Mouse (Mus musculus) heart, adult 9 months (tissue): ENCODE data around the gene Gm10188.

Experiments
- DNase-seq, 2 experiments: peaks; one replicate each; pipeline ENCODE4 v3.0.0; 2022; ENCODE audit warnings: low spot score in 2 of 2

Gene Gm10188

DNA sequence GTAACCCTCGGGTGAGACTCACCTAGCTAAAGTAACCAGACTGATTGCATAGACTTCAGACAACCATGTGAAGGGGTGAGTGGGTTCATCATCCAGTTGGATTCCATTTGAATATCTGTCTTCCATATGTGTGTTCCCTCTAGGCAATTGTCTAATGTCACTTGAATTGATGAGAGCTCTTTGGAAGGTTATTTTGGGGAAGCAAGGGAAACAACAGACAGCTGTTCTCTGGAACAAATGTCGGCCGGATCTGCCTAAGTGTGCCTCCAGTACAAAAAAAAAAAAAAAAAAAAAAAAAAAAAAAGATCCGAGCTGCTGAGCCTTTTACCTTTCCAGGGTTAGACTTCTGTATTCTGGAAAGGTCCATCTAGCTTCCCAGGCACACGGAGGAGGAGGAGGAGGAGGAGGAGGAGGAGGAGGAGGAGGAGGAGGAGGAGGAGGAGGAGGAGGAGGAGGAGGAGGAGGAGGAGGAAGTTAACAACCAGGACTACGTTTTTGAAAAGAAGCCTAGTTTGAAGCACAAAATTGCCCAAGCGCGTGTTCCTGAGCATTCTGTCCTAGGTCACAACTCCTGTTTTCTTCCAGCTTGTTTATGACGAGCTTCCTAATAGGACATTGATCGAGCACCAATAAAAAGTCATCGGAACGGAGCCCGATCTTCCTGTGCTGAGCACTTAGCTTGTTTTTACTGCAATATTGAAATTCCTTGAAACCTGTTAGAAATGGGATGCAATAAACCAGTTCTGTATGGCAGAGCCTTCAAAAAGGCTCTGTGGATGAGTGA lies 3.1 kb downstream of the Gm10188 start:
- no peak for DNase-seq

- no peak for DNase-seq
These were observed 7.4 kb downstream of the Gm10188 start for GRCm38 (mm10) chr1:132222166-132222565.

DNA sequence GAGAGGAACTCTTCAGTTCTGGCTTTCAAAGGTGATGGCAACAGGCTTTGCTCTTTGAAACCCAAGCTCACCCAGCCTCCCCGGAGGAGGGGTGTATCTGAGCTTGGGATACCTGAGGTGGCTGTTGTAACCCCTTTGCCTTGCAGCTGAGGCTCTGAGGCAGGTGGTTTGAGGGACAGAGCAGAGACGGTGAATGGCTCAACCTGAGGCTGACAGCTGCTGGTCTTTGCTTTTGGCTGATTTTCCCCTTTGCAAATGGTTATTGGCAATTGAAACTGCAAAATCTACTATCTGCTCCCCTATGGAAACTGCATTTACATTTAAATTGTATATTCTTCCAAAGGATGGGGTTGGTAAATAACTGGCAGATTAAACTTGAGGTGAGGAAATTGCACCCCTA lies 7.9 kb downstream of the Gm10188 start:
- no peak for DNase-seq

DNA sequence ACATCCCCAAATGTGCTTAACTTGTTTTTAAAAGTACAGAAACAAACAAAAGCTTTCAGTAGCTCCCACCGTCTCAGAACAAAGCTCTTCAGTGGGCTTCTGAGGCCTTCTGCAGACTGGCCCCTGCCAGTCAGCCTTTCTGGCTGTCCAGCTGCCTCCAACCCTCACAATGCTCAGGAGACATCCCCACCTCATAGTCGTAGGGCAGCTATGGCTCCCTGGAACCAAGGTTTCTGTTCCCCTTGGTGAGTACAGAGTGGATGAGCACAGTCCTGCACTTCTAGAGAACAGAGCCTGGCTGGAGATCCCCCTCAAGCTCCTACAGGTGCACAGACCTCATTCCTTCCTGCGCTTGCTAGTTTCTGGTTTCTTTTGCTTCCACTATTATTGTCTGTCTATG lies 13.3 kb downstream of the Gm10188 start:
- no peak for DNase-seq

GRCm38 (mm10) chr1:132213076-132213475 lies 16.5 kb downstream of the Gm10188 start:
- no peak for DNase-seq

- DNase-seq, result peak; percentile 41 to 50
These were observed 17.3 kb downstream of the Gm10188 start for GRCm38 (mm10) chr1:132212218-132212617.

DNA sequence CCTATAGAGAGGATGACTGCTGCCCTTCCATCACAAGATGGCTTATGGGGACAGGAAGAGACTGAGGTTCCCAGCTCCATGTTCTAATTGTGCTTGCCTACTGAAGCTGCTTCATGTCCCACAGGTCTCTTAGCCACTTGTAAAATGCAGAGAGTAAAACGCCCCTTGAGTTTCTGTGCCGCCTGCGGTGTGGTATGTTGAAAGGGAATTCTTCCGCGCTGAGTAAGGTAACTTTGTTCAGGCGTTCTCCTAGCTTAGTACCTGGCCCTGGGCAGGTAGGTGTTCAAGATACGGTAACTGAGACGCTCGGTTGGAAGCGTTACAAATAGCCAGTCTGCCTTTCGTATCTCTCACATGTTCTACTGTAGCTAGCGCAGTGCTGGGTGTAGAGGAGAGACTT lies 17.9 kb downstream of the Gm10188 start:
- DNase-seq, result no peak

DNA sequence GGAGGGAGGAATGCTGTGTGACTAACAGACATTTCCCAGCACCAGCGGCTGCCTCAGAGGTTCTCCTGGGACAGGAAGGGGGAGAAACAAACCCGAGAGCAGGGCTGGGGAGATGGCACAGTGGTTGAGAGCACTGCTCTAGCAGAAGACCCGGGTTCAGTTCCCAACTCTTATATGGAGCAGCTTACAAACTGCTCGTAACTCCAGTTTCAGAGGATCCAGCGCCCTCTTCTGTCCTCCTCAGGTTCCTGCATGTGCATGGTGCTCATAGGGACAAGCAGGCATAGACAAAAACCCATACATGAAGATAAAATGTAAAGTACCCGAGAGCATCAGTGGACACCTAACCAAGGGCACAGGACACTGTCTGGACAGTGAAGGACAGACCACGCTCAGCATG lies 18.6 kb downstream of the Gm10188 start:
- DNase-seq, result no peak

GRCm38 (mm10) chr1:132209400-132209799 lies 20.2 kb downstream of the Gm10188 start:
- DNase-seq, result no peak

DNA sequence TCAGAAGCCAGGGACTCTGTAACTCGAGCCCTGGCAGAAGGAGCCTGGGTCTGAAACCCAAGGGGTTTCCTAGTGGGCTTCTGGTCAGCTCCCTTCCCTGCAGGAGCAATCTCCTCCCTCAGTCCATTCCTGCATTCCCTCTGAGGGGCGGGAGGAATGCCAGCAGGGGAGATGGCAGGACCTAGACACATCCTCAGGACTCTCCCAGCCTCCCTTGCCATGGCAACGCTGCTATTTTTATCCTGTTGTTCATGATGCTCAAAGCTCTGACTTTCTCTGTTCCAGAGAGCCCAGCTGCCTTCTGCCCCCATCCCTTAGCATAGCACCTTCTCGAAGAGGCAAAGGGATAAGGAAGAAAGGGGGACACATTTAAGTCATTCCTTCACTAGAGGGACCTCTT lies 21.4 kb downstream of the Gm10188 start:
- no peak for DNase-seq

DNA sequence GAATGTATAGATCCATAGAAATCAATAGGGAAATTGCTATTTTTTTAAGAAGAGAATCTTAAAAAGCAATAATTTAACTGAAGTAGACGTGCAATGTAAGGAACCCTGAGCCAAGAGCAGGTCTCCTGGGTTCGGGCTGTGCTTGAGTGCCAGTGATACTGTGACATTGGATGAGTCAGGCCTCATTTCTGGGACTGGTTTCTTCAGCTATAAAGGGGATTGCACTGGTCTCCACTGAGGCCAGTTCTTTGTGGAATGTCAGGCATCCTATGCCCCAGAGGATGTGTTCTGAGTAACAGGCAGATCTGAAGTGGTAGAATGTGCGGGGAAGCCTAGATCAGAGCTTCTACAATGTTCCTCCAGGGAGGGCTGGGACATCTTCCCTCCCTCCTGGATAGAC lies 22.7 kb downstream of the Gm10188 start:
- DNase-seq, result no peak

DNA sequence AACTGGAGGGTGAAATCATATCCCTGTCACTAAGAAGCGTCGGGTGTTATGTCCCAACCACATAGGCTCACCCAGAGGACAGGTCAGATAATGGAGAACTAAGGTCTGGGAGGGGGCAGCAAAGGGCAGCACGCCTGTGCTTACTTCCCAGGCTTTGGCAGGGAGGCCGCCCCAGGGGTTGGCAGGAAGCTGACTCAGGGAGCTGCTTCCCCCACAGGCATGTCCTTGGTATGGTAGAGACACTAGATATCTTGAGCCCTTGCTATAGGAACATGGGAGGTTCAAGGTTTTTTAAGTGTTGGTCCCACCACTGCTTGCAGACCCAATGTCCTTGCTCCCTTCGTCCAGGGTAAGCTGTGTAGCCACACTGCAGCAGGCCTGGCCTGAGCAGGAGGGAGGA lies 23.6 kb downstream of the Gm10188 start:
- no peak for DNase-seq

GRCm38 (mm10) chr1:132202771-132203170 lies 26.8 kb downstream of the Gm10188 start:
- no peak for DNase-seq

- no peak for DNase-seq
These were observed 27.6 kb downstream of the Gm10188 start for GRCm38 (mm10) chr1:132201936-132202335.

DNA sequence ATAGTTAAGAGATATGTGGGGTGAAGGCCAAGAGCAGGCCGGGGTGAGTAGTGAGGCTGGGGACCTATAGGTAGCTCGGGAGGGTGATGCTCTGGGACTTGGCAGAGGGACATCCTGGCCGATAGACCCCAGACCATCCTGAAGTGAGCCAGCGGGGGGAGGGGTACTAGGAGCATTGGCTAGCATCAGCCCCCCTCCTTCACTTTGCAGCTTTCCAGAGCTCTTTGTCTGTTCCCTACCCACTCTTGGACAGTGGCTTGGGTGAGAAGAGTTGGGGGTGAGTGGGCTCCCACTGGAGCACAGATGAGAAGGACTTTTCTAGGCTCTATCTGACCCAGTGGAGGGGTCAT lies 28.1 kb downstream of the Gm10188 start:
- DNase-seq, result no peak

DNA sequence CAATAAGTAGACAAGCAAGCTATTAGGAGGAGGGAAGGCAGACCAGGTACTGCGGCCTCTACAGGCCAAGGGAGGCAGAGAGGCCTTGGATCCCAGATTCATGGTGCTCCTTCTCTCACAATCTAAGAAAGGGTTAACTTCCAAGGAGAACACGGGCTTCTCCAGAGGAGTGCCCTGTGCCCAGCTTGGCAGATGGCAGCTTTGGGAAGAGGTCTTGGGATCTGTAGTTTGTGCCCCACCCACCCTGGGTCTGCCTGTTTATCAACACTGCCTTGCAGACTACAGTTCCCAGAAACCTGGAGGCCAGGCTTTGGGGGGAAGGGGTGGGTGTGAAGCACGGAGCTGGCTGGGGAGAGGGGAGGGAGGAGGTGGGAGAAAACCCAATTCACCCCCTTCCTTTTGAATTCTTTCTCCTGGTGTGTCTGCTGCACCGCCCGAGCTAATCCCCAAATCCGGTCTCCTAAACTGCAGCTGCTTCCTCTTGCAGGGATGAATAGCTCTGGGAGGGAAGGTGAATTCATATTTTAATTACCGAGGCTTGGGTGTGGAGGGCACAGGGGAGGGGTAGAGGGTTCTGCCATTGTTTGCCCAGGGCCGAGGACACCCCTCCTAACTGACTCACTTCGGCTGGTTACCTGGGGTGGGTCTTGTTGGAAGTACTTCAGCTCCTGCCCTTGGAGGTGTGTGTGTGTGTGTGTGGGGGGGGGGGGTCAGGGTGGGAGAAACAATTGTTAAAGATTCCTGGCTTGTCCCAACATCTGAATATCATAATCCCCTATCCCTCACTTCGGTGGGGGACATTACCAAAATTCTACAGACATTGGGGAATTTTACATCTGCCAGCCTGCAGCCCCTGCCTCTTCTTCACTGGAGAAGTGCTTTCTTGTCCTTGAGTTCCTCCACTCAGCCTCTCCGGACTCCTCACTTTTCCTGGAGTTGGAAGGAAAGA lies 28.7 kb downstream of the Gm10188 start:
- no peak for DNase-seq

DNA sequence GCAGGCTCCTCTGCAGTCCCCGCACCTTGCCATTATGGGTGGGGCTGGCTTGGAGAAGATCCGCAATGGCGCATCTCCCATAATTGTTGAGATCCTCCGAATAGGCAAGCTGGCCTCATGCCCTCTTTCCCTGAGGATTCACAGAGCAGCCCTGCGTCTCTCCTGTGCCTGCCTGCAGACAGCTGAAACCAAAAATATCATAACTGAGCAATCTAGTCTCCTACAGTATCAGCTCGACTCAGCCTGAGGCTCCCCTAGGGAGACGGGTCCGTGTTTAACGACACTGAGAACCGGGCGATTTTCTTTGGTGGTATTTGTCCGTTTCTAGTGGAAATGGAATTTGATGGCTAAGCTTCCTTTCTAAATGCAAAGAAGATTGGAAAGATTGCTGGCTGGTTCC lies 29.6 kb downstream of the Gm10188 start:
- no peak for DNase-seq

GRCm38 (mm10) chr1:132199244-132199643 lies 30.3 kb downstream of the Gm10188 start:
- no peak for DNase-seq

DNA sequence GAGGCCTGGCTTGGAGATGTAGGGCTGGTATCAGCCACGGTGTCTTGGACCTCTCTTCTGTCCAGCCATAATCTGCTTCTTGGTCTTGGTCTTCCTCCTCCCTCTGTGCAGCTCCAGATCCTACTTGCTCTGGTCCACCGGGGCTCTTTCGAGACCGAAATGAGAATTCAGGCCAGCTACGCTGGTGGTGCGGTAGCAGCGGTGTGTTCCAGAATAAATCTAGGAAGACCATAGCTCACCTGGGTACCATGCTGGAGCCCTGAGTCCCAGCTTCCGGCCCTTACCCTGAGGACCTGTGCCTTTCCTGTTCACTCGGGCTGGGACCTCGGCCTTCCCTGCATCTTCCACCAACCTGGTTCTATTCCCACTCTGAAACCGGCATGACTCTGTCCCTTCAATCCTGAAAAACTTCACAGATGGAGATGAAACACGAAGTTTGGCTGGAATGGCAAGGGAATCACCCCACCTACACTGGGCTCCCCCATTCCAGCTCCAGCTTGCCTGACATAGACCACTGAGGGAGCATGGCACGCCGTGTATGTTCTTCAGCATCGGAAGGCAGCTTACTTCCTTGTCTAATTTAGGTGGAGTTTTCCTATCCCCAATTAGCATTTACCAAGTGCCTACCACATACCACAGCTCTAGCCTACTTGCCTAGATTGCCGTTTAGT lies 31.0 kb downstream of the Gm10188 start:
- no peak for DNase-seq

GRCm38 (mm10) chr1:132197666-132198065 lies 31.9 kb downstream of the Gm10188 start:
- DNase-seq, result no peak

DNA sequence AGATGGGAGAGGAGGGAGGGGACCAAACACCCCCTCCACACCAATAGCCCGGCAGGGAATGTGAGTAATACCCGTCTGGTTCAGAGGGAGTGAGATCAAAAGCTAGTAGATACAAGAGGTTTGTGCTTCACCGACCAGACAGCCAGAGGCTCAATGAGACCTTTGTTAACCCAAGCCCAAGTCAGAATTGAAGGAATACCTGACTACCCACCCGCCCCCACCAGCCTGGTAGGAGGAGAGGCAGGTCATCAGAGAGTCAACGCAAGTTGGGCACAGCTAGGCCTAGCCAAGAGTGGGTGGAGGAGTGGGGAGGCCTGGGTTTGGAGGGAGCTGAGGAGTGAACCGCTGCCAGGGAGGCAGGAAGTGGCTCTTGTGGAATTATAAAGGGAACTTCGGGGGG lies 33.2 kb downstream of the Gm10188 start:
- DNase-seq, result no peak

- DNase-seq, result no peak
These were observed 33.9 kb downstream of the Gm10188 start for GRCm38 (mm10) chr1:132195681-132196080.
